In genomic region chr6:91472319-91472718, GRCm38 (mm10) we compare ENCODE assay signal across 8 mouse cellular contexts. TPM values are rescaled to one million over a fixed set of nuclear protein-coding genes. Genes with fewer than 3 reads are reported as not detected.
DNase-seq lines count a peak whose midpoint lies in the region; ATAC-seq and TF ChIP-seq lines count a peak whose summit lies in the region.

No protein-coding gene starts in this region.

- H3K4me1 ChIP-seq in bone marrow, adult 2 months (ENCODE audit: control insufficient read depth, insufficient read depth, low read length): no peaks in the 10 kb centered on the region
- peaks cover 30% of the 10 kb centered on the region for H3K4me1 ChIP-seq in forebrain, embryonic 16.5 days (replicated peaks; ENCODE audit: control insufficient read depth, insufficient read depth, low read length)
- H3K4me1 ChIP-seq in liver, embryonic 13.5 days (replicated peaks): peaks cover 53% of the 10 kb centered on the region
- peaks cover 13% of the 10 kb centered on the region for H3K4me1 ChIP-seq in stomach, embryonic 15.5 days

- peak overlapping the region; percentile 81 for H3K9ac ChIP-seq in forebrain, embryonic 16.5 days (replicated peaks; ENCODE audit: low read depth, low read length)
- peak overlapping the region; percentile 93 for H3K9ac ChIP-seq in liver, embryonic 13.5 days
- peak overlapping the region; percentile 63; the same call in 1 of the 2 replicates for H3K9ac ChIP-seq in stomach, embryonic 15.5 days

- 18% methylated on average over 6 of the region's 6 CpGs for WGBS in bone marrow, adult 2 months
- WGBS in forebrain, embryonic 16.5 days: 26% methylated on average over 6 of the region's 6 CpGs
- WGBS in liver, embryonic 13.5 days (ENCODE audit: insufficient replicate concordance): 4% methylated on average over 6 of the region's 6 CpGs
- WGBS in stomach, embryonic 15.5 days: 34% methylated on average over 6 of the region's 6 CpGs

- DNase-seq in kidney, adult 9 months: peak; percentile 31
- no peak for DNase-seq in kidney, postnatal 10 days
- peak; percentile 13 for DNase-seq in liver, embryonic 13.5 days
- DNase-seq in frontal cortex, postnatal 14 days (ENCODE audit: low spot score in 2 of 2): no peak
- no peak for DNase-seq in urinary bladder, postnatal 10 days (ENCODE audit: low spot score)

- H3K27me3 ChIP-seq in forebrain, embryonic 16.5 days (replicated peaks; ENCODE audit: control insufficient read depth, insufficient read depth, low read length): no peaks in the 10 kb centered on the region
- no peaks in the 10 kb centered on the region for H3K27me3 ChIP-seq in liver, embryonic 13.5 days
- no peaks in the 10 kb centered on the region for H3K27me3 ChIP-seq in stomach, embryonic 15.5 days (replicated peaks)

- peak overlapping the region; percentile 93 for H3K4me3 ChIP-seq in bone marrow, adult 2 months (replicated peaks; ENCODE audit: control insufficient read depth, low read depth, low read length)
- peak overlapping the region; percentile 92 for H3K4me3 ChIP-seq in forebrain, embryonic 16.5 days (replicated peaks; ENCODE audit: low read length)
- H3K4me3 ChIP-seq in liver, embryonic 13.5 days (replicated peaks): peak overlapping the region; percentile 92
- H3K4me3 ChIP-seq in stomach, embryonic 15.5 days (replicated peaks): peak overlapping the region; percentile 76

- no peak for TF ChIP-seq POLR2A in bone marrow, adult 2 months (IDR thresholded peaks at IDR 0.05; ENCODE audit: borderline replicate concordance, control insufficient read depth, low read depth, low read length)

- H3K4me2 ChIP-seq in forebrain, embryonic 16.5 days (ENCODE audit: low read length): peak overlapping the region; percentile 69
- peak overlapping the region; percentile 95 for H3K4me2 ChIP-seq in liver, embryonic 13.5 days
- peak overlapping the region; percentile 60 for H3K4me2 ChIP-seq in stomach, embryonic 15.5 days

- TF ChIP-seq CTCF in bone marrow, adult 2 months (IDR thresholded peaks at IDR 0.05; ENCODE audit: control insufficient read depth, insufficient read depth, low read length): no peak

- H3K36me3 ChIP-seq in forebrain, embryonic 16.5 days (ENCODE audit: control insufficient read depth, insufficient read depth): no peaks in the 10 kb centered on the region
- peaks cover 37% of the 10 kb centered on the region for H3K36me3 ChIP-seq in liver, embryonic 13.5 days
- H3K36me3 ChIP-seq in stomach, embryonic 15.5 days: 0 out of 2 replicates have a peak, but pooled peaks cover 5% of the 10 kb centered on the region

- no peak overlapping the region for H3K27ac ChIP-seq in bone marrow, adult 2 months (ENCODE audit: control insufficient read depth, insufficient read depth, low read depth, low read length, poor library complexity)
- no peak overlapping the region for H3K27ac ChIP-seq in forebrain, embryonic 16.5 days (ENCODE audit: low read length)
- H3K27ac ChIP-seq in liver, embryonic 13.5 days: peak overlapping the region; percentile 87
- H3K27ac ChIP-seq in stomach, embryonic 15.5 days: 0 out of 2 replicates have a peak overlapping the region, but pooled peaks have one; percentile 72

- ATAC-seq in forebrain, embryonic 16.5 days: no peak
- no peak for ATAC-seq in liver, embryonic 13.5 days (ENCODE audit: low read depth)
- ATAC-seq in stomach, embryonic 15.5 days (ENCODE audit: insufficient read depth, low FRiP score, low read depth): no peak

- H3K9me3 ChIP-seq in forebrain, embryonic 16.5 days (ENCODE audit: control insufficient read depth, low read length): no peaks in the 10 kb centered on the region
- no peaks in the 10 kb centered on the region for H3K9me3 ChIP-seq in liver, embryonic 13.5 days (replicated peaks)
- no peaks in the 10 kb centered on the region for H3K9me3 ChIP-seq in stomach, embryonic 15.5 days

RNA-seq across cellular contexts. Expression of gene Chchd4, which starts 1.0 kb away (rescaled TPM):
- 5.7 and 6.7 TPM in 2 replicates for polyA plus RNA-seq in bone marrow, adult 2 months (2011; ENCODE audit: insufficient read depth, insufficient read length, low replicate concordance, missing spikeins)
- 33.7 and 40.4 TPM in 2 replicates for polyA plus RNA-seq in forebrain, embryonic 16.5 days (2015; fragmentation: Nextera tagmentation; extraction: Ambion mirVana)
- 24.0 and 24.2 TPM in 2 replicates for polyA plus RNA-seq in liver, embryonic 13.5 days (2015; fragmentation: Nextera tagmentation; extraction: Ambion mirVana)
- 25.9 and 29.7 TPM in 2 replicates for polyA plus RNA-seq in stomach, embryonic 15.5 days (2015; fragmentation: Nextera tagmentation; extraction: Ambion mirVana)

RNA-seq across cellular contexts. Expression of gene Tmem43, which starts 1.2 kb away (rescaled TPM):
- polyA plus RNA-seq in bone marrow, adult 2 months (2011; ENCODE audit: insufficient read depth, insufficient read length, low replicate concordance, missing spikeins): 12.6 and 27.9 TPM in 2 replicates
- polyA plus RNA-seq in forebrain, embryonic 16.5 days (2015; fragmentation: Nextera tagmentation; extraction: Ambion mirVana): 60.6 and 63.2 TPM in 2 replicates
- polyA plus RNA-seq in liver, embryonic 13.5 days (2015; fragmentation: Nextera tagmentation; extraction: Ambion mirVana): 12.2 and 14.3 TPM in 2 replicates
- 45.8 and 46.9 TPM in 2 replicates for polyA plus RNA-seq in stomach, embryonic 15.5 days (2015; fragmentation: Nextera tagmentation; extraction: Ambion mirVana)

RNA-seq across cellular contexts. Expression of gene Xpc, which starts 43.4 kb away (rescaled TPM):
- polyA plus RNA-seq in bone marrow, adult 2 months (2011; ENCODE audit: insufficient read depth, insufficient read length, low replicate concordance, missing spikeins): 8.7 and 17.1 TPM in 2 replicates
- 20.1 and 21.3 TPM in 2 replicates for polyA plus RNA-seq in forebrain, embryonic 16.5 days (2015; fragmentation: Nextera tagmentation; extraction: Ambion mirVana)
- 4.6 and 5.5 TPM in 2 replicates for polyA plus RNA-seq in liver, embryonic 13.5 days (2015; fragmentation: Nextera tagmentation; extraction: Ambion mirVana)
- 13.8 and 15.3 TPM in 2 replicates for polyA plus RNA-seq in stomach, embryonic 15.5 days (2015; fragmentation: Nextera tagmentation; extraction: Ambion mirVana)

RNA-seq across cellular contexts. Expression of gene Lsm3, which starts 43.4 kb away (rescaled TPM):
- 112 and 140 TPM in 2 replicates for polyA plus RNA-seq in bone marrow, adult 2 months (2011; ENCODE audit: insufficient read depth, insufficient read length, low replicate concordance, missing spikeins)
- polyA plus RNA-seq in forebrain, embryonic 16.5 days (2015; fragmentation: Nextera tagmentation; extraction: Ambion mirVana): 162 and 174 TPM in 2 replicates
- polyA plus RNA-seq in liver, embryonic 13.5 days (2015; fragmentation: Nextera tagmentation; extraction: Ambion mirVana): 173 and 175 TPM in 2 replicates
- 239 and 248 TPM in 2 replicates for polyA plus RNA-seq in stomach, embryonic 15.5 days (2015; fragmentation: Nextera tagmentation; extraction: Ambion mirVana)

Comparison
In these comparisons a context has a peak if more than half of its experiments do, and no peak if none do; other contexts are left out.
1. DNase-seq: peak in kidney, adult 9 months (single experiment) and liver, embryonic 13.5 days (single experiment); none in kidney, postnatal 10 days (single experiment), frontal cortex, postnatal 14 days (0 of 2) and urinary bladder, postnatal 10 days (single experiment).
2. H3K27ac ChIP-seq: peak in liver, embryonic 13.5 days (single experiment) and stomach, embryonic 15.5 days (single experiment); none in bone marrow, adult 2 months (single experiment) and forebrain, embryonic 16.5 days (single experiment).
3. Peak in every context shown above with its lines, with median percentiles within 50 percentile points of each other: H3K4me3 ChIP-seq, H3K4me2 ChIP-seq and H3K9ac ChIP-seq.